Mouse (Mus musculus) intestine, embryonic 16.5 days (tissue): ENCODE measurements around the gene Fgf5. TPM values are rescaled to one million over a fixed set of nuclear protein-coding genes. Genes with fewer than 3 reads are reported as not detected.
A peak's percentile ranks its signal among the peaks of the same experiment; 100 is the strongest.

ENCODE experiments used
- ATAC-seq: fragments of 200-750 bp; cut with Nextera tagmentation; 2 replicates; pipeline ENCODE4 v1.8.0; 2017; ENCODE audit warnings: moderate TSS enrichment, moderate library complexity
- H3K27ac ChIP-seq: fragments of 300-500 bp; sonication (generic); 2 replicates; pipeline ENCODE4 v1.5.1; 2014; ENCODE audit warnings: mild to moderate bottlenecking, low read length
- H3K27me3 ChIP-seq: fragments of 300-500 bp; sonication (generic); replicated peaks from 2 replicates; pipeline ENCODE4 v1.6.1; 2014; ENCODE audit warnings: low read length, control low read depth, mixed read lengths; ENCODE audit not compliant: control insufficient read depth, insufficient read depth
- H3K36me3 ChIP-seq: fragments of 300-500 bp; sonication (generic); 2 replicates; pipeline ENCODE4 v1.6.1; 2014; ENCODE audit warnings: low read length, control low read depth; ENCODE audit not compliant: control insufficient read depth, insufficient read depth
- H3K4me1 ChIP-seq: fragments of 300-500 bp; sonication (generic); 2 replicates; pipeline ENCODE4 v1.6.1; 2014; ENCODE audit warnings: low read length, control low read depth, mixed read lengths; ENCODE audit not compliant: control insufficient read depth, insufficient read depth
- H3K4me2 ChIP-seq: fragments of 300-500 bp; sonication (generic); 2 replicates; pipeline ENCODE4 v1.6.1; 2014; ENCODE audit warnings: low read depth, low read length, control low read depth
- H3K4me3 ChIP-seq: fragments of 300-500 bp; sonication (generic); 2 replicates; pipeline ENCODE4 v1.5.1; 2014; ENCODE audit warnings: mild to moderate bottlenecking, low read length
- H3K9ac ChIP-seq: fragments of 300-500 bp; sonication (generic); 2 replicates; pipeline ENCODE4 v1.6.1; 2014; ENCODE audit warnings: low read depth, low read length
- H3K9me3 ChIP-seq: fragments of 300-500 bp; sonication (generic); 2 replicates; pipeline ENCODE4 v1.6.1; 2016; ENCODE audit warnings: low read length, control low read depth; ENCODE audit not compliant: control insufficient read depth
- WGBS: fragments of 180-500 bp; shearing (Covaris S2); extraction: QIAGEN DNeasy Blood & Tissue Kit; methylation state at CpG from one replicate; pipeline ENCODE4 v1.1.7; 2014; 5-methylcytosine and 5-hydroxymethylcytosine counted together
- polyA plus RNA-seq: library from polyadenylated mRNA; unstranded; fragments of >200 nt; fragmentation: Nextera tagmentation; extraction: Ambion mirVana; gene quantifications from 2 replicates; pipeline ENCODE4 v1.2.1, GENCODE M21; 2015

Gene Fgf5
- polyA plus RNA-seq, 1 experiment from 2014 or later: 0.65 TPM

- H3K9me3 ChIP-seq: no peaks in the 10 kb centered on the region
- H3K36me3 ChIP-seq: no peaks in the 10 kb centered on the region
- H3K4me1 ChIP-seq: no peaks in the 10 kb centered on the region
- no peak overlapping the region for H3K9ac ChIP-seq
- H3K4me3 ChIP-seq: no peak overlapping the region
- 81% methylated on average over 7 of the region's 7 CpGs for WGBS
- no peak overlapping the region for H3K27ac ChIP-seq
- ATAC-seq: no peak
- no peak overlapping the region for H3K4me2 ChIP-seq
- H3K27me3 ChIP-seq: 0 out of 2 replicates have a peak, but pooled peaks cover 2% of the 10 kb centered on the region
These were observed 7.2 kb upstream of the Fgf5 start for GRCm38 (mm10) chr5:98246826-98247225.

DNA sequence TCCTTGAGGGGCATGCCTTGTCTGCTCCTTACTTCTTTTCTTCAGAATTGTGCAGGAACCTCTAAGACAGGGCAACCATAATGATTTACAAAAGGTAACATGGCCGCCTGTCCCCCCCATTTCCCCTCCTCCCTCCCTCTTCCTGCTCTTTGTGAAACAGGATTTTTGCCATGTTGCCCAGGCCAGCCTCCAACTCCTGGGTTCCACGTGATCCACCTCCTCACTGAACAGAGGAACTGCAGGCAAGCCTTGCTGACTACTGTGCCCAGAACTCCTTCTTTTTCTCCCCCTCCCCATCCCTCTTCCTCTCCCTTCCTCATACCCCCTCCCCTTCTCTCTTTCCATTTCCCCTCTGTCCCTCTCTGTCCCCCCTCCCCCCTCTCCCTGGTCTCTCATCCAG is 6.5 kb upstream of the Fgf5 start:
- Histone ChIP-seq H3K4me2 (no peak overlapping the region), H3K27me3 (peaks cover 3% of the 10 kb centered on the region; the same call in 1 of the 2 replicates), H3K27ac (no peak overlapping the region), H3K4me1 (no peaks in the 10 kb centered on the region), H3K9ac (no peak overlapping the region), H3K4me3 (no peak overlapping the region), H3K36me3 (no peaks in the 10 kb centered on the region), H3K9me3 (no peaks in the 10 kb centered on the region)
- ATAC-seq: no peak
- WGBS: 59% methylated on average over 2 of the region's 2 CpGs

DNA sequence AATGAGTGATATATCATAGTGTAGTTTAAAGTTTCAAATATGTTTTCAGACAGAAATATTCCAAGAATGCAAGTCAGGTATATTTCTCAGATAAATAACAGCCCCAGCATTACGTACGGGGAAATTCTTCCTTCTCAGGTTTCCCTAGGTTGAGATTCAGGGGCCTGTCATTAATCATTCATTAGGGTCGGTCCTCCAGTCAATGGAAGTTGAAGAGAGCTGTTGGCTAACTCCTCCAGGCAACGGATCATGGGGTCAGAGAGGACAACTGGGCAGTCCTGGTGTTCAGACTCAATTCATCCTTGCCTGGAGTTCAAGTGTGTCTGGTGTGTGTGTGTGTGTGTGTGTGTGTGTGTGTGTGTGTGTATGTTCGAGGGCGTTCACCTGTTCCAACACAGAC is 837 bp upstream of the Fgf5 start:
- peaks cover 36% of the 10 kb centered on the region for H3K27me3 ChIP-seq
- H3K4me3 ChIP-seq: no peak overlapping the region
- 20% methylated on average over 6 of the region's 6 CpGs for WGBS
- no peak overlapping the region for H3K4me2 ChIP-seq
- H3K27ac ChIP-seq: no peak overlapping the region
- H3K36me3 ChIP-seq: no peaks in the 10 kb centered on the region
- H3K9ac ChIP-seq: no peak overlapping the region
- no peaks in the 10 kb centered on the region for H3K9me3 ChIP-seq
- 0 out of 2 replicates have a peak, but pooled peaks have one; percentile 14 for ATAC-seq
- peaks cover 8% of the 10 kb centered on the region; the same call in 1 of the 2 replicates for H3K4me1 ChIP-seq

DNA sequence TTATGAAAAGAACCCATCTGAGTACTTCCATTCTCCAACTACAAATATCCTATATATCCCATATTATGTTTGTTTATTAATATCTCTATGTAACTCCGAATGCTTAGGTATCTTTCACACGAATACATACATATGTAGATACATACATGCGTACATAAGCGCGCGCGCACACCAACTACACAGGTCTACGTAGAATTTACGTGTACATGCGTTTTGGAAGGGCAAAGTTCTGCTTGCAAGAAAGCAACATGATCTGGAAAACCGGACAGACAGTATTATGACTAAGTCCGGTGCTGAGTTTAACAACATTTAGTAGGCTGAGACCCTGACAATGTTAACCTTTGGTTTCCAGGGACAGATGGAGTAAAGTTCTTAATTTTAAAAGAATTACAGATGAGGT is 1.2 kb downstream of the Fgf5 start:
- Histone ChIP-seq H3K4me2 (no peak overlapping the region), H3K9me3 (no peaks in the 10 kb centered on the region), H3K27me3 (peaks cover 36% of the 10 kb centered on the region), H3K9ac (no peak overlapping the region), H3K4me3 (no peak overlapping the region), H3K27ac (no peak overlapping the region), H3K36me3 (no peaks in the 10 kb centered on the region), H3K4me1 (peaks cover 8% of the 10 kb centered on the region; the same call in 1 of the 2 replicates)
- ATAC-seq: no peak
- 4% methylated on average over 12 of the region's 12 CpGs for WGBS

DNA sequence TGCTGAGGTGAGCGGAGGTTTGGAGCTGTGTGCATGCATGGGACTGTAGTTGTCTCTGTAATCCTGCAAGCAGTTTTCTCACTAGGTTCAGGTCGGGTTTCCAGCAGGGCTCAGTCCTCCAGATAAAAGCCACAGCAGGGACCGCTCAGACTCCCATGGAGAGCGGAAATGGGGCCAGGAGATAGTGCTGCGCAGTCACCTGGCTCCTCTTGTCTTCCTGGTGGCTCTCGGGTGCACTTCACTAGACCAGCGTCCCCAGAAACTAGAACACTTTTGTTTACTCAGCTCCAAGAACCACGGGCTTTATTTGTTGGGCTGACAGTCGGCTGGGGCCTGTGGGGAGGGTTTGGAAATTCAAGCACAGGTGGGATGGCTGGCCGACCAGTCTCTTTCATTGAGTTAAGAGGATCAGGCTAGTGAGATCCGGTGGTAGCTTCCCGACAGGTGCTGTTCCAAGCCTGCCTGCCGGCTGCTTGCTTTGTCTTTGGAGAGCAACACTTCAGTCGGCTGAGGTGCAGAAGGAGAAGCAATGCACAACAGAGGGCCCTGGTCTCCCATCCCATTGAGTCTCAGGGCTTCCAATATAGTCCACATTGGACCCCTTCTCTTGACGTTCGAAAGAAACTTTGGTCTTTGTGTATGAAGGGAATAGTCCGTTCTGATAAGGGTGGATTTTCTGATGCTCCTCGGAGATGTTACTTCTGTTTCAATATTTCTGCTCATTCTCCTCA is 1.9 kb downstream of the Fgf5 start:
- H3K27me3 ChIP-seq: peaks cover 36% of the 10 kb centered on the region
- H3K36me3 ChIP-seq: no peaks in the 10 kb centered on the region
- 9% methylated on average over 18 of the region's 18 CpGs for WGBS
- ATAC-seq: no peak
- no peak overlapping the region for H3K9ac ChIP-seq
- H3K9me3 ChIP-seq: no peaks in the 10 kb centered on the region
- H3K4me1 ChIP-seq: peaks cover 8% of the 10 kb centered on the region; the same call in 1 of the 2 replicates
- no peak overlapping the region for H3K4me2 ChIP-seq
- no peak overlapping the region for H3K27ac ChIP-seq
- no peak overlapping the region for H3K4me3 ChIP-seq

DNA sequence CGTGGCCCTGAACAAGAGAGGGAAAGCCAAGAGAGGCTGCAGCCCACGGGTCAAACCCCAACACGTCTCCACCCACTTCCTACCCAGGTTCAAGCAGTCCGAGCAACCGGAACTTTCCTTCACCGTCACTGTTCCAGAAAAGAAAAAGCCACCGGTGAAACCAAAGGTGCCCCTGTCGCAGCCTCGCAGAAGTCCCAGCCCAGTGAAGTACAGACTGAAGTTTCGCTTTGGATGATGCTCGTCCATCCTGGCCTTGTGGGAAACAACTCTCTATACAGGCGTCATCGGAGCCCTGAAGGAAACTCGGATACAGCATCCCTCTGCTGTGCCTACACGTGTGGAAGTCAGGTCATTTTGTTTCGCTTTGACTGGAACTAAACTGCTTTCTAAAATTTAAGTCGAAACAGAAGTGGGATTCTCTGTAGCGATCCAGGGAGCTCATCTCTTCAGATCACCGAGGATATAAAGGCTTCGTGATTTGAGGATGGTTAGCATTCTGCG is 21.4 kb downstream of the Fgf5 start:
- Histone ChIP-seq H3K4me2 (no peak overlapping the region), H3K9me3 (no peaks in the 10 kb centered on the region), H3K27me3 (no peaks in the 10 kb centered on the region), H3K4me1 (no peaks in the 10 kb centered on the region), H3K36me3 (no peaks in the 10 kb centered on the region), H3K27ac (no peak overlapping the region), H3K9ac (no peak overlapping the region), H3K4me3 (no peak overlapping the region)
- 89% methylated on average over 21 of the region's 21 CpGs for WGBS
- ATAC-seq: no peak

GRCm38 (mm10) chr5:98281993-98282392 is 28.0 kb downstream of the Fgf5 start:
- H3K36me3 ChIP-seq: no peaks in the 10 kb centered on the region
- no peaks in the 10 kb centered on the region; the same call in 1 of the 2 replicates for H3K27me3 ChIP-seq
- no peak overlapping the region for H3K4me2 ChIP-seq
- H3K4me3 ChIP-seq: no peak overlapping the region
- no peaks in the 10 kb centered on the region for H3K9me3 ChIP-seq
- ATAC-seq: no peak
- H3K9ac ChIP-seq: no peak overlapping the region
- H3K27ac ChIP-seq: no peak overlapping the region
- WGBS: 56% methylated on average over 9 of the region's 9 CpGs
- H3K4me1 ChIP-seq: 0 out of 2 replicates have a peak, but pooled peaks cover 2% of the 10 kb centered on the region

DNA sequence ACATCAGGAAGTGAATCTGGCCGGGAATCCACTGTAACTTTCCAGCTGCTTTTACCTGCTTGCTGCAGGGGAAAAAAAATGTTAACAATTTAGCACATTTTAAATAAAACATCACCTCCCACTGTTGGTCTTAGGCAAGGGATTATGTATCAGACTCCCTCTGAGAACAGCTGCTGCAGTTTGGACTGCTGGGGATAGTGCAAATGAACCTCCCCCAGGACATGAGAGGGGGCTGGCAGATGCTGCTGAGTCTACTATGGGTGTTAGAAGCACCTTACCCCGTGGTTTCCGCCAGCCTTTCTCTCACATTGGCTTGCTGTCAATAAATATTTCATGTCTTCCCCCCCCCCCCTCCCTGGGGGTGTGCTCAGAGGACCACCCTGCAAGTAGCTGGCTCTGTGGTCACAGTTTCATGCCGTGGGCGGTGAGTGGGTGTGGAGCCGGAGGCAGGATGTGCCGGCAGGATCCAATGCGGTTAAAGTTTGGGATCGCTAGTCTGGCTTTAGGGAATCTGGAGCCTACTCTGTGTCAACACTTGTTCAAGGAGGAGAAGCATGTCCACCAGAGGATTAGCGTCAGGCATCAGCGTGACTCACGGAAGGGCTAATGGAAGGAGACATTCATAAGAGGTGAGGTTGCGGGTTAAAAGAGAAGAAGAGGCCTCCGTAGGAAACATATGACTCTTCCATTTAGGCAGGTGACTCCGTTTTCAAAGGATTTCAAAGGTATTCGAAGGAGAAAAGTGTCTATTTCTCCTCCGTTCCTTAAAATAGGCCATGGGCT is 29.9 kb downstream of the Fgf5 start:
- Histone ChIP-seq H3K4me3 (no peak overlapping the region), H3K9me3 (no peaks in the 10 kb centered on the region), H3K27me3 (no peaks in the 10 kb centered on the region; the same call in 1 of the 2 replicates), H3K36me3 (no peaks in the 10 kb centered on the region), H3K27ac (no peak overlapping the region), H3K4me1 (0 out of 2 replicates have a peak, but pooled peaks cover 2% of the 10 kb centered on the region), H3K4me2 (peak overlapping the region; percentile 34), H3K9ac (no peak overlapping the region)
- no peak for ATAC-seq
- WGBS: 27% methylated on average over 17 of the region's 17 CpGs

DNA sequence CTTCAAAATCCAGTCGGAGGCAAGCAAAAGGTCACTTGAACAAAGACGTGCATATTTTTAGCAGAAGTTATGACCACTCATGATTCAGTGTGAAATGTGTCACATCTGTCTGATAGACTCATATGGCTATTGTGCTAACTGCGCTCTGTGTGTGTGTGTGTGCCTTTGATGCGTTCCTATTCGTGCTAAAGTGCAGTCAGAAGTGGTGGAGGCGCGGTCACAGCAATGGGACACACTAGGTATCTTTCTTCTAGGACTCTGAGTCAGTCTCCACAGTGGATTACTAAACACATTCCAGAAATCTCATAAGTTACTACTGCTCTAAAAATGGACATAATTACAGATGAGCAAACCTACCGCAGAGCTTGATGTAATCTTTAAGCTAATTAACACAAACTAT is 36.7 kb downstream of the Fgf5 start:
- no peak for ATAC-seq

More for the DNA sequence above, 36.7 kb downstream of the Fgf5 start:
- Histone ChIP-seq H3K9me3 (no peaks in the 10 kb centered on the region), H3K9ac (no peak overlapping the region), H3K4me2 (no peak overlapping the region), H3K27me3 (peaks cover 12% of the 10 kb centered on the region; the same call in 1 of the 2 replicates), H3K4me3 (no peak overlapping the region), H3K27ac (no peak overlapping the region), H3K4me1 (peaks cover 6% of the 10 kb centered on the region; the same call in 1 of the 2 replicates), H3K36me3 (no peaks in the 10 kb centered on the region)
- 84% methylated on average over 8 of the region's 8 CpGs for WGBS
